Mouse (Mus musculus): Measurements from ENCODE around the gene Gnl1.
"Not testable (repeated sequence)": the region's sequence is repeated elsewhere in the genome, so short reads cannot be mapped to it uniquely, and the experiment has no call there.

Gene Gnl1

GRCm38 (mm10) chr17:35994175-35994878 is 14.7 kb downstream of the Gnl1 start:
- in situ Hi-C loops (cut with MseI, MboI), result loop anchor here (5.0 kb wide), 1 partner anchor 57 kb away; no protein-coding TSS in a partner anchor

- in situ Hi-C loops (cut with MseI, MboI), result loop anchor here (5.0 kb wide), 1 partner anchor 58 kb away; no protein-coding TSS in a partner anchor
These were observed 15.2 kb downstream of the Gnl1 start for GRCm38 (mm10) chr17:35994879-35995240.

- in situ Hi-C loops (cut with MseI, MboI), result no loop called here
These were observed 17.3 kb downstream of the Gnl1 start for GRCm38 (mm10) chr17:35996949-35997348.

- in situ Hi-C loops (cut with MseI, MboI), result no loop called here
These were observed 18.3 kb downstream of the Gnl1 start for GRCm38 (mm10) chr17:35997713-35998510.

GRCm38 (mm10) chr17:35998545-35999305 is 19.1 kb downstream of the Gnl1 start:
- in situ Hi-C loops (cut with MseI, MboI), result no loop called here

- in situ Hi-C loops (cut with MseI, MboI), result no loop called here
These were observed 19.7 kb downstream of the Gnl1 start for GRCm38 (mm10) chr17:35999356-35999755.

GRCm38 (mm10) chr17:36000349-36000748 is 20.7 kb downstream of the Gnl1 start:
- in situ Hi-C loops (cut with MseI, MboI), result no loop called here

- in situ Hi-C loops (cut with MseI, MboI), result no loop called here
These were observed 21.7 kb downstream of the Gnl1 start for GRCm38 (mm10) chr17:36001121-36001897.

- in situ Hi-C loops (cut with MseI, MboI), result no loop called here
These were observed 22.3 kb downstream of the Gnl1 start for GRCm38 (mm10) chr17:36001966-36002365.

- in situ Hi-C loops (cut with MseI, MboI), result no loop called here
These were observed 23.7 kb downstream of the Gnl1 start for GRCm38 (mm10) chr17:36003331-36003730.

GRCm38 (mm10) chr17:36004409-36004808 is 24.8 kb downstream of the Gnl1 start:
- in situ Hi-C loops (cut with MseI, MboI), result not testable (repeated sequence)

GRCm38 (mm10) chr17:36014977-36015376 is 35.3 kb downstream of the Gnl1 start:
- in situ Hi-C loops (cut with MseI, MboI), result no loop called here

- in situ Hi-C loops (cut with MseI, MboI), result no loop called here
These were observed 37.4 kb downstream of the Gnl1 start for GRCm38 (mm10) chr17:36017046-36017445.

GRCm38 (mm10) chr17:36018979-36019378 is 39.3 kb downstream of the Gnl1 start:
- in situ Hi-C loops (cut with MseI, MboI), result no loop called here

- in situ Hi-C loops (cut with MseI, MboI), result no loop called here
These were observed 39.9 kb downstream of the Gnl1 start for GRCm38 (mm10) chr17:36019519-36019918.

- in situ Hi-C loops (cut with MseI, MboI), result no loop called here
These were observed 40.8 kb downstream of the Gnl1 start, which contains the start of gene H2-T24 for GRCm38 (mm10) chr17:36020191-36021073. H2-T24 (minus strand) TSS chr17:36020560.

- in situ Hi-C loops (cut with MseI, MboI), result no loop called here
These were observed 41.7 kb downstream of the Gnl1 start for GRCm38 (mm10) chr17:36021309-36021708.

GRCm38 (mm10) chr17:36022098-36022497 is 42.4 kb downstream of the Gnl1 start:
- in situ Hi-C loops (cut with MseI, MboI), result no loop called here

GRCm38 (mm10) chr17:36022922-36023321 is 43.3 kb downstream of the Gnl1 start:
- in situ Hi-C loops (cut with MseI, MboI), result no loop called here

Measured in mouse trophoblast stem cell (cell line).